Mouse (Mus musculus): ENCODE measurements around the gene Itga7.

The Itga7 gene

DNA sequence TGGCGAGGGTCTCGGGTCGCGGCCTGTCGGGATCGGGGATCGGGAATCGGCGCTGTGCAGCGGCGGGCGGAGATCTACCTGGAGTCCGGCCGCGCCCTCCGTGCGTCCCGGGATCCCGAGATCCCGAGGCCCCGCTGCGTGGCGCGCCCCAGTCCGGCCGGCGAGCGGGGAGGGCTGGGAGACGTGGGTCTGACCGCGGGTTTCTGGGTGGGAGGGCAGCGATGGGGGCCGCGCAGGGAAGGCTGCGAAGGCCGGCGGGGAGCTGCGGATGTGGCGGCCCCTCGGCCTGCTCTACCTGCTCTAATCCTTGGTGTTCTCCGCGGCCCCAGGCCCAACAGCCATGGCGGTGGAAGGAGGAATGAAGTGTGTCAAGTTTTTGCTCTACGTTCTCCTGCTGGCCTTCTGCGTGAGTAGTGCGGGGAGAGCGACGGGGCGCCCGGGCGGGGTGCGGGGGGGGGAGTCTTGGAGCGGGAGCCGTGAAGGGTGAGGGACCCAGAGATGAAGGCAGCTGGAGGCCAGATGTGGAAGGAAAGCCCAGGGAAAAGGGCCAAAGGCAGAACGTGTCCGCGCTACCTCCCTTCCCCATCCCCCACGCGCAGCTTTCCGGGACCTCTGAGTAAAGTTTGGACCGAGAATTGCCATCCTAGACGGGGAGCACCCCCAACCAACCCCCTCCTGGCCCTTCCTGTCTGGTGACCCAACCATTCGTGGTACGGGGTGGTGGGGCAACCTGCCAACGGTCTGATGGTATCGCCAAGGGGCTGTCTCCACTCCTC is 23.4 kb upstream of the Itga7 start:
- in situ Hi-C loops (cut with MboI, MseI), result no loop called here

DNA sequence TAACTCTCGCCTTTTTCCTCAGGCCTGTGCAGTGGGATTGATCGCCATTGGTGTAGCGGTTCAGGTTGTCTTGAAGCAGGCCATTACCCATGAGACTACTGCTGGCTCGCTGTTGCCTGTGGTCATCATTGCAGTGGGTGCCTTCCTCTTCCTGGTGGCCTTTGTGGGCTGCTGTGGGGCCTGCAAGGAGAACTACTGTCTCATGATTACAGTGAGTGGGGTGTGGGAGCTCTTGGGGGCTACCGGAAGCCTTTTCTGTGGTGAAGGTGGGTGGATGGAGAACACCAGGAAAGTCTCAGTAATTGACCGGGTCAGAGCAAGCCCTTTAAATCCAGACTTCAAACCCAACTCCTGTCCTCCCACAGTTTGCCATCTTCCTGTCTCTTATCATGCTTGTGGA is 22.2 kb upstream of the Itga7 start:
- in situ Hi-C loops (cut with MboI, MseI), result no loop called here

DNA sequence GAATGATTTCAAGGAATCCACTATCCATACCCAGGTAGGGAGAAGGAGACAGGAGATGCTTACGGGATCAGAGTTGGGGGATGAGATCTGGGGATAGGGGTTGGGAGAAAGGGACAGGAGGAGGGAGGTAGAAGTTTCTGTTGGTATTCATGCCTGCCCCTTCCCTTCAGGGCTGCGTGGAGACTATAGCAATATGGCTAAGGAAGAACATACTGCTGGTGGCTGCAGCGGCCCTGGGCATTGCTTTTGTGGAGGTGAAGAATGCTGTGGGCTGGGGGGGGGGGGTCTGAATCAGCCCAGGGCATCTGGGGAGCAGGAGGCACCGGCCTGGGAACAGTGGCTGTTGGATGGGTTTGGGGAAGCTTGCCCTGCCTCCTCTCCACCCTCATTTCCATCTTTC is 21.4 kb upstream of the Itga7 start:
- in situ Hi-C loops (cut with MboI, MseI), result no loop called here

GRCm38 (mm10) chr10:128912791-128913190 is 20.8 kb upstream of the Itga7 start:
- in situ Hi-C loops (cut with MboI, MseI), result no loop called here

- in situ Hi-C loops (cut with MboI, MseI), result no loop called here
These were observed 20.4 kb upstream of the Itga7 start for GRCm38 (mm10) chr10:128913219-128913618.

DNA sequence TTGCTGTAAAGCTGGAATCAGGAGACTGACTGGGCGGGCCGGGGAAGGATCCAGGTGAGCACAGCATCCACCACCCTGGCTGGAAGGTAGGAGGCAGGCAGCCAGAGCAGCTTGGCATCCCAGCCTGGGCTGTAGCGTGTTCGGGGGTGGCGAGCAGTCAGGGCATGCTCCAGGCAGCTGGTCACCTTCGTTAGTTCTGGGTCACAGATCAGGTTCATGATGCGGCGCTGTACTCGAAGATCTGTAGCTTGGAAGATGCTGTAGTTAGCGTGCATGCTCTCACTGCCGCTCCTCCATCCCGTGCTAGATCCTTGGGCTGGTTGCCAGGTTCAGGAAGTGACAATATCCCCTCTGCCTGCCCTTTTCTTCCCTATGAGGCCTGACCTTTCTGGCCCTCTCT is 19.9 kb upstream of the Itga7 start:
- in situ Hi-C loops (cut with MboI, MseI), result no loop called here

DNA sequence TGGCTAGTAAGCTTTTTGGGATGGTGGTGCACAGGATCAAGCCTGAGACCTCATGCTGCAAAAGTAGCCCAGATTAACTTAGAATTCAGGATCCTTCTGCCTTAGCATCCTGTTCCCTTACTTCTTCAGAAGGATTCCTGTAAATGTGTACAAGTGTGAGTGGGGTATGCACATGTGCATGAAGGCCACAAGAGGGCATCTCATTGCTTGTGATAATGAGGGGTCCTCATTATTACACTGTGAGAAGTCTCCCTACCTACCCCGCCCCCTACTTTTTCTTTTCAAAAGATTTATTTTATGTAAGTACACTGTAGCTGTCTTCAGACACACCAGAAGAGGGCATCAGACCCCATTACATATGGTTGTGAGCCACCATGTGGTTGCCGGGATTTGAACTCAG is 18.1 kb upstream of the Itga7 start:
- in situ Hi-C loops (cut with MboI, MseI), result no loop called here

- in situ Hi-C loops (cut with MboI, MseI), result no loop called here
These were observed 17.0 kb upstream of the Itga7 start for GRCm38 (mm10) chr10:128916665-128917064.

DNA sequence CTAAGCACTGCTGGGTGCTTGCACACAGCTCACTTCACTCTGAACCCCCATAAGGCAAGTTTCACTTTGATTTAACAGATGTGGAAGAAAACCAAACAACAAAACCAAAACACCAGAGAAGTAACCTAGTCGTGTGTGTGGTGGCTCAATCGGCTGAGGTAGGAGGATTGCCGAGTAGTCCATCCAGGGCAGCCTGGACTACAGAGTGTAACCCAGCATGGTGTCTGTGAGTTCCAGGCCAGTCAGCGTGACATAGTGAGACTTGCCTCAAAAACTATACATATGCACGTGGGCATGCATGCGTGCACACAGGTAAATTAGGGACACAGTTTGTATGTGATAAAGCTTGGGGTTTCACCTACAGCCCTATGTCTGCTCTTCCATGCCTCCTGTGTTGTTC is 16.2 kb upstream of the Itga7 start:
- in situ Hi-C loops (cut with MboI, MseI), result no loop called here

- in situ Hi-C loops (cut with MboI, MseI), result no loop called here
These were observed 15.4 kb upstream of the Itga7 start for GRCm38 (mm10) chr10:128918246-128918645.

DNA sequence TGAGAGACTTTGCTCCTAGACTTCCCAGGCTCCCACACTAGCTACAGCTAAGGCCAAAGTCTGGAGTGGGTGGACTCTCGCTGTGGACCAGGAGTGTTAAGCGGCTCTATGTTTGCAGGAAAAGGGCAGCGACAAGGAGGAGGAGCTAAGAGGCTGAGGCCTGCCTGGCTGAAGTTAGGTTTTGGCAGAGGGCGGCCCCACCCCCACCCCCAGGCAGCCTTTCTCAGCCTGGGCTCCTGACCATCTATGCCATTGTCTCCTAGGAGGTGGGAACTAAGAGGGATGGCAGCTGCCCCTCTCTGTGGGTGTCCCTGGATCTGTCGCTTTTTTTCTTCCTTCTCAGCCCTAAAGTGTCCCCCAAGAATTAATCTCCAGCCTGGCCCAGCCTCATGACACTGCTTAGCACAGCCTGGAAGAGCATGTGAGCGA is 14.4 kb upstream of the Itga7 start:
- in situ Hi-C loops (cut with MboI, MseI), result no loop called here

- in situ Hi-C loops (cut with MboI, MseI), result no loop called here
These were observed 13.7 kb upstream of the Itga7 start for GRCm38 (mm10) chr10:128919966-128920365.

DNA sequence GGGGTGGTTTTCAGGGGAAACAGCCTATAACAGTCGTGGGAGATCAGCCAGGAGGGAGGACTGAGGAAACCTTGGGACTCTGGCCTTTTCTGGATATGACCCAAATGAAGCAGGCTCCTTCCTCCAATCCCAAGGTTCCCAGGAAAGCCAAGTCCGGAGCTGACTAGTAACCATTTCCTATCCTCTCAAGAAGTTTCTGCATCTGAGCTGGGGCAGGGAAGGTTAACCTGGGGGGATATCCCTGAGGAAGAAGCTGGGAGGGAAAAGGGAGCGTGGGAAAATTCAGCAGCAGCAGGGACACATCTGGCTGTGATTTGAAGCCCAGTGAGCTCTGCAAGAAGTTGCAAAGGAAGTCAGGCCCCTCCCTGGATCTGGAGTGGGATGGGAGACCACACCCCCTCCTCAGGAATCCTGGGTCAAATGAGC is 12.9 kb upstream of the Itga7 start:
- in situ Hi-C loops (cut with MboI, MseI), result no loop called here

DNA sequence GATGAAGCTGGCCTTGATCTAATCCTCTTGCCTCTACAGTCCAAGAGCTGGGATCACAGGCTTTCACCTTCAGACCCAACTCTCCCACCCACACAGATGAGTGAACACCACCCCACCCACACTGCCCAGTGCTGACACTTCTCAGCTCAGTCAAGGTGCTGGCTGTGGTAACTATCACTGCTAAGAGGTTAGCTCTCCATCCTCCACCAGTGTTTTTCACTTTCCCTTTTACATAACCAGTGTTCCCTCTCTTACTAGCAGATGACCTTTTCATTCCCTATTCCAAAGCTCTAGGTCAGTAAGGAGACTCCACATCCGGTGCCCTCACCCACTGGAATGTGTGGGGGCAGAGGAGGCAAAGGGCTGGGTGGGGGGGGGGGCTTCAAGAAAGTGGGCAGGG is 12.4 kb upstream of the Itga7 start:
- in situ Hi-C loops (cut with MboI, MseI), result no loop called here

DNA sequence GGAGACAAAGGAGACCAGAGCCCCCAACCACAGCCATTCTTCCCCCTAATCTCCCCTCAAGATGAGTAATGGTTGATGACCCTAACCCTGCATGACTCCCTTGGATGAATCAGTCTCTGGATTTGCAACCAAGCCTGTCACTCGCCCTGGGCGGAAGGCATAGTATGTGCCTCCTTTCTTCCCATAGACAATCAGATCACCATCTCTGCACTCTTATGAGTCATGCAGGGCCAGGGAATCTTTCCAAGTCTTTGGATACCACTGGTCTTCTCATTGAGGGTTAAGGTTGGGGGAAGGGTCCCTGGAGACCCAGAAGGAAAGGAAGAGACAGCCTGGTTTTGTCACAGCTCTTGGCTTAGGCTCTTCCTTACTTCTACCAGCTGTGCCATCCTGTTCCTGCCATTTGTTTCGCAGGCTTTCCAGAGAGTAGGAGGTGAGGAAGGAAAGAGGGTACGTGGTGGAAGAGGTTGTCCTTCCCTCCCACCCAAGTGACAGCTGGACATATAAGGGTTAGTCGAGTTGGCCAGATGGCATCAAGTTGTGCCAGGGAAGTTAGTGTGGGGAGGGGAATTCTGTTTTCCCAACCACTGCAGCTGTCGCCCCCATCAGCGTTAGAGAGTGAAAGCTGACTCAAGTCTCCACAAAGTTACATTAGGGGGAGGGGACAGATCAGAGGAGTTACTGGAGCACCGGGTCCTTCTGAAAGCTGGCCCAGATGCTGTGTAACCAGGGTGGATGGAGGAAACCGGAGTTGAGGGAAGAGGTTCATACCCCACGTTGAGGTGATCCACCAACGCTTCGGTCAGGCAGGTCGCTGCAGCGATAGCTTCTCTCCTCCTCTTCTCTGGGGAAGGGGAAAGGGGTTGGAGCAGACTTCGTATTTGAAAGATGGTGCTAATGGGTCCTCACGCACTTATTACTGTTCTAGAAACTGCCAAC is 11.5 kb upstream of the Itga7 start:
- in situ Hi-C loops (cut with MboI, MseI), result no loop called here

- in situ Hi-C loops (cut with MboI, MseI), result no loop called here
These were observed 10.9 kb upstream of the Itga7 start, which contains the start of gene Rdh5 for GRCm38 (mm10) chr10:128922822-128923012. Rdh5 (minus strand) TSS chr10:128922888.

DNA sequence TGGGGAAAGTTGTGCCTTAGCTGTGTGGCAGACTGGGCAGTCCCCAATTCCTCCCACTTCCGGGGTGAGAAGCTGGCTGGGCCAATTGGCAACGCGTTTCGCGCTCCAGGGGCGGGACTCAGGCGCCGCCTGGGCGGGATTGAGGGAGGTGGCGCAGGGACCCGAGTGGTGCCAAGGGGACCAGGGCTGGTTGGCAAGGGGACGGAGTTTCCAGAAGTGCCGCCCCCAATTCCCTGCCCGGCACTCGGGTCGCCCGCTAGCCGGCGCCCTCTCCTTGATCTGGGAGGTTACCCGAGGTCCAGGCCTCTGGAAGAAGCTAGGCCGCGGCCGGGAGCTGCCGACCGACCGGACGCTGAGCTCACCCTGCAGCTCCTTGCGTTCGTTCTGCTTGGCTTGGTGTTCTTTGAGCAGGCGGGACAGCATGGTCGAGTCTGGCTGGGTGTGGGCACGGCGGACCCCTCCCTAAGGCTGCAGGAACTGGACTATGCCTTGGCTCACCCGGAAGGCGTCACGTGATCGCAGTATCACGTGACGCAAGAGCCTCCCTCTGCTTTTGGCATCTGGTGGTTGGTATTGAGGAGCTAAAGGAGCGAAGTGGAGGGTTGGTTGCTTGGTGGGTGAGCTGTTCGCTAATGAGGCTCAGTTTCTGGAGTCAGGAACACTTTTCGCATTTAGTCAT is 10.5 kb upstream of the Itga7 start:
- in situ Hi-C loops (cut with MboI, MseI), result no loop called here

DNA sequence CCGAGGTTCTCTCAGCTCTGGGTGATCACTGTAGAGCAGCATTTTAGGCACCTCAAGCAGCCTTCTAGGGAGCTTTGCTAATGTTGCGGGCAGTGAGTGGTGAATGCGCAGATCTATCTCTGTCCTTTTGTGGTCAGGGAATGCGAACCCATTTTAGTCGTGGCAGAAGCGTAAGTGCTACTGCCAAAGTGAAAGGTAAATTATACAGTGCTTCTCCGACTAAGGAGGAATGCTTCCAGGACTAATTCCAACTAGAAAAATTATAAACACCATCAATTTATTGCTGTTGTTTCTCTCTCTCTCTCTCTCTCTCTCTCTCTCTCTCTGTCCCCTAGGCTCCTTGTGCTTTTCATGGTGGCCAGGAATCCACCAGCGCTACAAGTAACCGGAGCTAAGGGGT is 9.7 kb upstream of the Itga7 start, which contains the start of gene Bloc1s1:
Gene Bloc1s1 (minus strand): TSS at position 101 of the 400 bp plus-strand sequence.
- in situ Hi-C loops (cut with MboI, MseI), result no loop called here

DNA sequence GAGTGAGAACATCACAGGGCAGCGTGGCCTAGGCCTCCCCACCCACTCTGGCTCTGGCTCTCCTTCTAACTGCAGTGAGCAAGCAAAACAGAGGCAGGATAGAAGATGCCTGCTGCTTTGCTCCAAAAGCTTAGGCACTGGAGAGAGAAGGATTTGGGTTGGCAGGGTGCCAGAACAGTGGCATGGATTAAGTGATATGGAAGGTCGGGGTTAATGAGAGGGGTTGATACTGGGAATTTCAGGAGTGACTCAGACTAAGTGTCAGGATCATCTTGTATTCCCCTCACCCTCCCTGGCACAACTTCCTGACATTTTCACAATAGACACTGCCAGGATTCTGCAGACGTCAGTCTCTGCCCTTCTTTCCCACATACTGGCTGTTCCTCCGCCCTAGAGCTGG is 5.3 kb upstream of the Itga7 start:
- in situ Hi-C loops (cut with MboI, MseI), result no loop called here

DNA sequence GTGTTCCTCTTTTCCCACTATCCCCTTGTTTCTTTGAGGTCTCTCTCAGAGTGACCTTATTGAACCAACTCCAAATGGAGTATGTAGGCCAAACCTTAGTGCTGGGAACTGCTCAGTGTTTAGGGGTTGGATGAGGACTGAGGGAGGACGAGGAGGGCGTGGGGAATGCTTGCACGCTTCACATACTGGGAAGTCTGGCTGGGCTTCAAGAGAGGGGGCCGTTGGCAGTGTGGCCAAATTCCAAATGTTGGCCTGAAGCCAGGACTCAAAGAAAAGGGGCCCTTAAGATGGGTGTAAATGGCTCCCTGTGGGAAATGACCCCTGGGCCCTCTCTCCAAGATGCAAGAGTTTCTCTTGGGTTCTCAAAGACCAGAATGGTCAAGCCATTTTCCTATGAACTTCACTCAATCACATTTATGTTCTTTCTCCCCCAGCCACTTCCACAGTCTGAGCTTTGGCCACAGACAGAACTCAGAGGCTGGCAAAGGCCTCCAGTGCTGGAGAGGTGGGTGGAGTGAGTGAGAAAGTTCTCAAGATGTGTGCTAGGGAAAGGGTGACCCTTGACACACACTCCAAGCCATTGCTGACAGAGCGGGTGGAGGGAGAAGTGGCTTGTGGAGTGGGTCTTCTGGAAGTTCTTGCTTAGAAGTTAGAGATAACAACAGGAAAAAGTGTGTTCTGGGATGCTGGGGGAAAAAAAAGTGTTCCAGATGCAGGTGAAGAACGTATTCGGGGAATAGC is 3.8 kb upstream of the Itga7 start:
- in situ Hi-C loops (cut with MboI, MseI), result no loop called here

GRCm38 (mm10) chr10:128931441-128931840 is 2.2 kb upstream of the Itga7 start:
- in situ Hi-C loops (cut with MboI, MseI), result no loop called here
